Mouse (Mus musculus) T-cell, adult 2 months (primary cell): Measurements from ENCODE around the gene Rassf8.

Experiments
- DNase-seq: peaks from one replicate; pipeline ENCODE4 v3.0.0; 2022; ENCODE audit warnings: low spot score

The Rassf8 gene

GRCm38 (mm10) chr6:145747671-145748640, 1.4 kb downstream of the Rassf8 start:
- DNase-seq = no peak

- no peak for DNase-seq
Observed at GRCm38 (mm10) chr6:145750394-145750793, 3.8 kb downstream of the Rassf8 start.

GRCm38 (mm10) chr6:145753296-145753695, 6.7 kb downstream of the Rassf8 start:
- no peak for DNase-seq

- DNase-seq = no peak
Observed at GRCm38 (mm10) chr6:145754416-145754815, 7.9 kb downstream of the Rassf8 start.

GRCm38 (mm10) chr6:145755942-145756639, 9.5 kb downstream of the Rassf8 start:
- no peak for DNase-seq

- no peak for DNase-seq
Observed at GRCm38 (mm10) chr6:145756640-145757005, 10.1 kb downstream of the Rassf8 start.

GRCm38 (mm10) chr6:145757346-145757745, 10.8 kb downstream of the Rassf8 start:
- DNase-seq = no peak

- no peak for DNase-seq
Observed at GRCm38 (mm10) chr6:145758685-145759084, 12.1 kb downstream of the Rassf8 start.

GRCm38 (mm10) chr6:145759432-145759831, 12.9 kb downstream of the Rassf8 start:
- no peak for DNase-seq

- no peak for DNase-seq
Observed at GRCm38 (mm10) chr6:145760246-145761016, 13.9 kb downstream of the Rassf8 start.

- DNase-seq = no peak
Observed at GRCm38 (mm10) chr6:145761151-145761935, 14.8 kb downstream of the Rassf8 start.

- no peak for DNase-seq
Observed at GRCm38 (mm10) chr6:145762016-145762415, 15.5 kb downstream of the Rassf8 start.

- no peak for DNase-seq
Observed at GRCm38 (mm10) chr6:145763051-145763450, 16.5 kb downstream of the Rassf8 start.

- DNase-seq = no peak
Observed at GRCm38 (mm10) chr6:145765011-145765410, 18.5 kb downstream of the Rassf8 start.

- DNase-seq = no peak
Observed at GRCm38 (mm10) chr6:145766971-145767370, 20.4 kb downstream of the Rassf8 start.

GRCm38 (mm10) chr6:145767637-145768036, 21.1 kb downstream of the Rassf8 start:
- DNase-seq = no peak

GRCm38 (mm10) chr6:145768671-145769292, 22.2 kb downstream of the Rassf8 start:
- DNase-seq = no peak

- no peak for DNase-seq
Observed at GRCm38 (mm10) chr6:145769855-145770254, 23.3 kb downstream of the Rassf8 start.

GRCm38 (mm10) chr6:145770272-145771000, 23.9 kb downstream of the Rassf8 start:
- no peak for DNase-seq

GRCm38 (mm10) chr6:145774436-145774835, 27.9 kb downstream of the Rassf8 start:
- no peak for DNase-seq
